Mouse (Mus musculus) testis, postnatal 10 days (tissue): ENCODE measurements around the gene Slc6a6.

ENCODE experiments used
- DNase-seq: peaks from one replicate; pipeline ENCODE4 v3.0.0; 2021; ENCODE audit warnings: low spot score

The Slc6a6 gene

GRCm38 (mm10) chr6:91720588-91721214, 36.8 kb downstream of the Slc6a6 start:
- no peak for DNase-seq

DNA sequence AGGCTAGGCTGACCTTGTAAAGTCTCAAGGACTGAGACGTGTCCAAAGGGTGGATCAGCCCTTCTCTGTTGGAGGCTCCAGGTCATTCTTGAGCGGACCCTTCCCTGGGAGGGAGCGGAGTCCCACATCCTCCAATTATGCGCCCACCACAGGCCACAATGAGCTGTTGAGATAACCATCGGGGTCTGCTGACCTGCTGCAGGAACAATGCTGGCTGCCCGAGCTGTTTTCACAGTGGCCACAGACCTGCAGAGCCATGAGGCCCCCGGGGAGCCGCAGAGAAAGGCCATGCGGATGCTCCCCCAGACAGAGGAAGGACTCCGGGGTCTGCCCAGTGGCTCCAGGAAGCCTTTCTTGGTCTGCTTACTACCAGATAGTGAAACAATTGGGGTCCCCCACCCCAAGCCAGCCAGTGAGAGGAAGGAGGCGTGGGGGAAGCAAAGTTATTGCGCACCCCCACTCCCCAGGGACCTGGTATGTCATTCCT, 37.4 kb downstream of the Slc6a6 start:
- DNase-seq = no peak

- peak; percentile 69 for DNase-seq
Measured at GRCm38 (mm10) chr6:91727361-91727760, 43.5 kb downstream of the Slc6a6 start.

- DNase-seq = no peak
Measured at GRCm38 (mm10) chr6:91728939-91729619, 45.2 kb downstream of the Slc6a6 start.

GRCm38 (mm10) chr6:91729677-91730127, 45.8 kb downstream of the Slc6a6 start:
- DNase-seq = peak; percentile 80

GRCm38 (mm10) chr6:91732138-91732537, 48.3 kb downstream of the Slc6a6 start:
- DNase-seq = peak; percentile 67

DNA sequence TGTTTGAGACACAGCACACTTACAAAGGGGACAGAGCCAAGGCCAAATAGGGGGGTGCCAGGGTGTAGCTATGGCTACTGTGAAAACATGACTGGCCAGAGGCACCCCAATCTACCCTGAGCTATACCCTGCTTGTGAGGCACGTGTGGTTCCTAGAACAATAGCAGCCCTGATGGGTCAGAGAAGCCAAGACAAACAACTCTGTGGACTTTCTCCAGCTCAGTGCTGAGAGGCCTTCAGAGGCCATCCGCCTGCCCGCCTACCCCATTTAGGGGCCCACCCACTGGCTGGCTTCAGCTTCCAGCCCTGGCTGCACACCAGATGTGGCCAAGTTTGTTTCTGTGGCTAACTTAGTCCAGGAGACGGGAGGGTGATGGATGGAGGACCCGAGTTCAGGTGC, 52.6 kb downstream of the Slc6a6 start:
- DNase-seq = peak; percentile 63

GRCm38 (mm10) chr6:91737451-91737850, 53.6 kb downstream of the Slc6a6 start:
- no peak for DNase-seq

DNA sequence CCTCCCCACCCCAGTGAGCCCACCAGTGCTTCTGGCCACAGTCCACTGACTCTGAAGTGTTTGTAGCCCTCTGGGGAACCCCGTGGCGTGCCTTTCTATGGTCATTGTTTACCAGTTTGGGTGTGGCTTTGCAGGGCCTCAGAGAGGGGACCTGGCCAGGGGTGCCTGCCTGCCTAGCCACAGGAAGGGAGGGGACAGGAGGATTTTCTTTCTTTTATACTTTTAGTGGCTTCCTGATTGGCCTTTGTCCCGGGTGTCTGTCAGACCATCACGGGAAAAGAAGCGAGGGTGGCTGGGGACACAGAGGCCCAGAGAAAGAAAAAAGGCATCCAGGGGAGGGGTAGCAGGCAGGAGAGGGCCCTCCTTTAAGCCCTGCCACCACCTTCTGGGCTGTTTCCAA, 54.2 kb downstream of the Slc6a6 start:
- no peak for DNase-seq

DNA sequence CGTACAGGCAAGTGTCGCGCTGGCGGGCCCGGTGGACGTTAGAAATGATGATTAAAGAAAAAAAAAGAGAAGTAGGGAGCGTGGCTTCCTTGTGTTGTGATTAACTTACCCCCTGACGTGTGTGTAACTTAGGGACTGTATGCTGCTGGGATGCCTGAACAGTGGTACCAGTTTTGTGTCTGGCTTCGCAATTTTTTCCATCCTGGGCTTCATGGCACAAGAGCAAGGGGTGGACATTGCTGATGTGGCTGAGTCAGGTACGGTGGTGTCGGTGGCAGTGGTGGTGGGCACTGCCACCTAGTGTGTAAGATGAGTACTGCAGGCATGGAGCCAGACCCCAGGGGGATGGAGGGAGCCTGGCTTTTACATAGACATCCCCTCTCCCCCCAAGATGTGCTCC, 57.2 kb downstream of the Slc6a6 start:
- DNase-seq = peak; percentile 84

GRCm38 (mm10) chr6:91742466-91742865, 58.6 kb downstream of the Slc6a6 start:
- no peak for DNase-seq

GRCm38 (mm10) chr6:91742995-91743394, 59.1 kb downstream of the Slc6a6 start:
- DNase-seq = no peak

- DNase-seq = no peak
Measured at GRCm38 (mm10) chr6:91743886-91744285, 60.0 kb downstream of the Slc6a6 start.

- DNase-seq = no peak
Measured at GRCm38 (mm10) chr6:91745246-91745645, 61.4 kb downstream of the Slc6a6 start.

- no peak for DNase-seq
Measured at GRCm38 (mm10) chr6:91745947-91746582, 62.2 kb downstream of the Slc6a6 start.

- DNase-seq = no peak
Measured at GRCm38 (mm10) chr6:91746776-91747175, 62.9 kb downstream of the Slc6a6 start.

DNA sequence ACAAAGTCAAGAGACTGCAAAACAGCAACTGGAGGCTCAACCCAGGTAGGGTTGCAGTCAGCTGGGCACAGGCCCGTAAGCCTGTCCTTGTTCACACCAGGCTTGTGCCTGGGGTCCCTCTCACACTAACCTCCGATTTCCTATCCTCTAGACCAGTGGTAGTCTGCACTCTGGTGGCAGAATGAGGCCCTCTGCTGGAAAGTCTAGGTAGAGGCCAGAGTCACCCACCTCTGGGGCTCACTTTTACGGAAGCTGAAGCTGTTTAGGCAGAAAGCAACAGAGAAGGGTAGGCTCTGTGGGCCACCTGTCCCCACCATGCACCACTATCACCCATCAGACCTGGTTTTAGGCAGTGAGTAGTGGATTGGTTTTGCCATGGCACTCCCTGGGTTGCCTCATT, 67.1 kb downstream of the Slc6a6 start:
- DNase-seq = no peak

GRCm38 (mm10) chr6:91752884-91753283, 69.0 kb downstream of the Slc6a6 start:
- DNase-seq = peak; percentile 85

DNA sequence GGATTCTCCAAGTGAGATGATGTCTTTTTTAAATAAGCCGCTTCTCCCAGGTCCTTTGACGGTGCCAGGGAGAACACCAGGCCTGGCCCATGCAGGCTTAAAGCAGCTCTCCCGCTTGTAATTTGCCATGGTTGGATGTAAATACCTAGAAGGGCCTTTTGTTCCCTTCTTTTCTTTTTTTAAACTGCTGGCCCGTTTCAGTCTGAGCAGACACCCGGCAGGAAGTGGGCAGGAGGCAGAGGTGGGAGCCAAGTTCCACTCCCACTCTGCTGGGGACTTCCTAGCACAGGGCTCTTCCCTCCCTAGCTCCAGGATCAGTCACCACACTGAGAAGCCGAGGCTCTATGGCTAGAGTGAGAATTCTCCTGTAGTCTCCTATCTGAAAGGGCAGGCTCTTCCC, 70.2 kb downstream of the Slc6a6 start:
- no peak for DNase-seq

DNA sequence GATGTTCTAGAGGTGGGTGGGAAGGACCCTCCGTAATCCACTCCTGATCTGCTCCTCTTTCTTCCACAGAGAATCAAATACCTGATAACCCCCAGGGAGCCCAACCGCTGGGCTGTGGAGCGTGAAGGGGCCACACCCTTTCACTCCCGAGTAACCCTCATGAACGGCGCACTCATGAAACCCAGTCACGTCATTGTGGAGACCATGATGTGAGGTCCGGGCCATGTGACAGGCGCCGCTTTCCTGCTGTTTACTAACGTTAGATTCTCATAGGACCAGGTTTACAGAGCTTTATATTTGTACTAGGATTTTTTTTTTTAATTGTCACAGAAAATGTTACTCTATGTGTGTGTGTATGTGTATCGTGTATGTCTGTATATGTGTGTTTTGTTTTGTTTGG, 71.0 kb downstream of the Slc6a6 start:
- DNase-seq = no peak

- no peak for DNase-seq
Measured at GRCm38 (mm10) chr6:91762051-91762742, 78.3 kb downstream of the Slc6a6 start.

DNA sequence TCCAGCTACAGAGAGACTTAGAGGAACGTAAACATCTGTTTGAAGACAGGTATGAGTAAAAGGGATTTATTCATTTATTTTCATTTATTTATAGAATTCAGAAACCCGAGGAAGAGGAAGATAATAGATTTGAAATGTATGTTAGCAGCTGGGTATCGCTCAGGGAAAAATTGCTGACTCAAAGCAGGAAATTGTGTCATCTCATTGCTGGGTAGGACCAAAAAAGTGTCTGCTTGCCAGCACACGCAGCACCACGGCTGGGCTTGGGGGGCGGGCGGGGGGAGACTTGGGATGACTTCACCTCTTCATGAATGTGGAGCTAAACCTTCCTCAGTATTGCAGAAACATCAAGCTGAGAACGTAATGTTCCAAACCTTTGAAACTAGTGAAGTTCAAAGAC, 83.7 kb downstream of the Slc6a6 start:
- no peak for DNase-seq

GRCm38 (mm10) chr6:91773951-91774350, 90.1 kb downstream of the Slc6a6 start:
- DNase-seq = no peak
